Mouse (Mus musculus): Measurements from ENCODE around the gene Gda. TPM values are rescaled to one million over a fixed set of nuclear protein-coding genes. Genes with fewer than 3 reads are reported as not detected.

Gene Gda
- polyA plus RNA-seq, 1 experiment from 2014 or later = 0.54 TPM

- no peak overlapping the region for H3K4me3 ChIP-seq (ENCODE audit: low read depth, low read length)
- H3K9ac ChIP-seq (ENCODE audit: low read depth, low read length) = no peak overlapping the region
- no peak overlapping the region for H3K4me2 ChIP-seq (ENCODE audit: low read depth, low read length)
- H3K9me3 ChIP-seq (ENCODE audit: control insufficient read depth, low read length) = no peaks in the 10 kb centered on the region
- H3K4me1 ChIP-seq (ENCODE audit: control insufficient read depth, insufficient read depth, low read length) = no peaks in the 10 kb centered on the region
- ATAC-seq (ENCODE audit: low read depth) (no peak), DNase-seq (ENCODE audit: low spot score) (no peak)
- no peaks in the 10 kb centered on the region for H3K27me3 ChIP-seq (replicated peaks; ENCODE audit: control insufficient read depth, insufficient read depth, low read length)
- no peak overlapping the region for H3K27ac ChIP-seq (replicated peaks; ENCODE audit: low read depth, low read length)
- H3K36me3 ChIP-seq (ENCODE audit: control insufficient read depth, insufficient read depth, low read length) = no peaks in the 10 kb centered on the region
- WGBS = 83% methylated on average over 6 of the region's 6 CpGs
These were observed 123.6 kb downstream of the Gda start for GRCm38 (mm10) chr19:21349634-21350033.

- no peaks in the 10 kb centered on the region for H3K36me3 ChIP-seq (ENCODE audit: control insufficient read depth, insufficient read depth, low read length)
- no peak overlapping the region for H3K9ac ChIP-seq (ENCODE audit: low read depth, low read length)
- H3K4me3 ChIP-seq (ENCODE audit: low read depth, low read length) = no peak overlapping the region
- no peaks in the 10 kb centered on the region for H3K4me1 ChIP-seq (ENCODE audit: control insufficient read depth, insufficient read depth, low read length)
- no peaks in the 10 kb centered on the region for H3K9me3 ChIP-seq (ENCODE audit: control insufficient read depth, low read length)
- H3K27ac ChIP-seq (replicated peaks; ENCODE audit: low read depth, low read length) = no peak overlapping the region
- DNase-seq (ENCODE audit: low spot score) (no peak), ATAC-seq (ENCODE audit: low read depth) (no peak)
- H3K27me3 ChIP-seq (replicated peaks; ENCODE audit: control insufficient read depth, insufficient read depth, low read length) = no peaks in the 10 kb centered on the region
- WGBS = 90% methylated on average over 6 of the region's 6 CpGs
- H3K4me2 ChIP-seq (ENCODE audit: low read depth, low read length) = no peak overlapping the region
These were observed 126.6 kb downstream of the Gda start for GRCm38 (mm10) chr19:21346646-21347045.

Other genes starting within 250 kb of the Gda start
- gene Zfand5, start 201.2 kb downstream of the Gda start, polyA plus RNA-seq (2014; fragmentation: Nextera tagmentation; extraction: Ambion mirVana) = 130 and 133 TPM in 2 replicates
- 49.9 and 55.4 TPM in 2 replicates for gene 1110059E24Rik, start 179.5 kb upstream of the Gda start, polyA plus RNA-seq (2014; fragmentation: Nextera tagmentation; extraction: Ambion mirVana)
- 39.3 and 39.8 TPM in 2 replicates for gene Abhd17b, start 179.7 kb upstream of the Gda start, polyA plus RNA-seq (2014; fragmentation: Nextera tagmentation; extraction: Ambion mirVana)